Mouse (Mus musculus): ENCODE data around the gene Prkcb. TPM values are rescaled to one million over a fixed set of nuclear protein-coding genes. Genes with fewer than 3 reads are reported as not detected.

Prkcb gene
- polyA plus RNA-seq, 1 experiment from 2014 or later = 6.2 TPM

DNA sequence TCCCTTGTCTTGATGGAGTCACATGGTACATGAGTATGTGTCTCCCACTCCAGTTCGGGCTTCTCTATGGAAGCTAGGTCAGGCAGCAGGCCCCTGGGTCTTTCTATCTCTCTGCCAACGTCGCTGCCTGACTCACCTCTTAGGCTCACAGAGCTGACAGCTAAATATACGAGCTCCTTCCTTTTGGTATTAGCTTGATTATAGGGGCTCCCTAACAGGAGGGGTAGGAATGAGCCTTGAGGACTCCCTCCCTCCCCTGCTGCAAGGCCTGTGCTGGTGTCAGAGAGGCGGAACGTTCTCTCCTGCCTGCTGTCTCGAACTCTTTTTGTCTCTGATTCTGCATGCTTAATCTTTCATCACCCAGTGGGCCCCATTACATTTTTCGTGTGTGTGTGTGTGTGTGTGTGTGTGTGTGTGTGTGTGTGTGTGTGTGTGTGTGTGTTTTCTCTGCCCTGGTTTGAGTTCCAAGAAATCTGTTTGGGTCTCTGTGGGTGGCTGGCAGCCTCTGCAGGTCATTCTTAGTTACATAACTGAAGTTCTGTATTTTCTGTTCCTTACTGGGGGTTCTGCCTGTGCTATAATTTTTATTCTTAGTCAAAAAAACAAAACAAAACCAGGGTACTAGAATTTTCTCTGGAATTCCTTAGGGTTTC is 33.6 kb downstream of the Prkcb start:
- no peak overlapping the region for H3K4me2 ChIP-seq
- no peak for ATAC-seq (ENCODE audit: extremely low read depth, insufficient number of reproducible peaks, low FRiP score, low TSS enrichment)

DNA sequence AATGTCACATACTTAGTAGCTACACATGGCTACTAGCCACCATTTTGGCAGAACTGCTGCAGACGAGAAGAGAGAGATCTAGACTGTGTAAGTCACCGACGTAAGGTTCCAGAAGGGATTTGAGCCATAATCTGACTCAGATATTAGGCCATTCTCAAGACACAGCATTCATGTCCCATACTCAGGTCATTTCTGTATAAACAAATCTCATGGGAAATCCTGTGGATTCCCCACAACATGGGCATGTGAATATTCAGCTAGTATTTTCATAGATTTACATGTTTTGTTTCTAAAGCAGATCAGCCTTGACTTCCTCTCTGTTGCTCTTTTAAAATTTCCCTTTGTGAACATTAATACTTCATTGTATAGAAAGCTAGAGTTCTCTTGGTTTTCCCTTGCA is 39.4 kb downstream of the Prkcb start:
- Histone ChIP-seq H3K4me3 (no peak overlapping the region), H3K4me1 (no peaks in the 10 kb centered on the region), H3K9ac (no peak overlapping the region), H3K9me3 (no peaks in the 10 kb centered on the region), H3K36me3 (no peaks in the 10 kb centered on the region), H3K27me3 (replicated peaks) (no peaks in the 10 kb centered on the region), H3K27ac (replicated peaks) (no peak overlapping the region), H3K4me2 (no peak overlapping the region)
- 85% methylated on average over 3 of the region's 3 CpGs for WGBS
- no peak for ATAC-seq (ENCODE audit: extremely low read depth, insufficient number of reproducible peaks, low FRiP score, low TSS enrichment)

More for the DNA sequence above, 33.6 kb downstream of the Prkcb start:
- Histone ChIP-seq H3K4me1 (no peaks in the 10 kb centered on the region), H3K4me3 (no peak overlapping the region), H3K36me3 (no peaks in the 10 kb centered on the region), H3K27ac (replicated peaks) (no peak overlapping the region), H3K27me3 (replicated peaks) (no peaks in the 10 kb centered on the region), H3K9ac (no peak overlapping the region), H3K9me3 (no peaks in the 10 kb centered on the region)
- 53% methylated on average over 8 of the region's 8 CpGs for WGBS

DNA sequence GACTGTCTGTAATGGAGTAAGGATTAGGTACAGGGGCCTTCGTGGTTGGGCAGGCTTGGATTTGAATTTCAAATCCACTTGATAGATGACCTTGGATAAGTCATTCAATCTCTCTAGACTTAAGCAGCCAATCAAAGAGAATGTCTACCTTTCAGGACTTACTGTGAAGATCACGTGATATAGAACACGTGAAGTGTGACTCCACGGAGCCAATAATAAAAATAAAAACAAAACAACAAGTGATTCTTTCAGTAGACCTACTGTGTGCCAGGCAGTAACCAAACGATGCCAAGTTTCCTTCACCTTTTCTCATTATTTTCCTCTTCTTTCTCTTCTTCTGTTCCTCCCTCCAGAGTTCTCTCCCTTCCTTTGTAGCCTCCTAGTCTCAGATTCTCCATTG is 39.9 kb downstream of the Prkcb start:
- Histone ChIP-seq H3K9ac (no peak overlapping the region), H3K4me2 (no peak overlapping the region), H3K9me3 (no peaks in the 10 kb centered on the region), H3K27me3 (replicated peaks) (no peaks in the 10 kb centered on the region), H3K4me1 (no peaks in the 10 kb centered on the region), H3K27ac (replicated peaks) (no peak overlapping the region), H3K4me3 (no peak overlapping the region), H3K36me3 (no peaks in the 10 kb centered on the region)
- 68% methylated on average over 5 of the region's 5 CpGs for WGBS
- ATAC-seq (ENCODE audit: extremely low read depth, insufficient number of reproducible peaks, low FRiP score, low TSS enrichment) = no peak

DNA sequence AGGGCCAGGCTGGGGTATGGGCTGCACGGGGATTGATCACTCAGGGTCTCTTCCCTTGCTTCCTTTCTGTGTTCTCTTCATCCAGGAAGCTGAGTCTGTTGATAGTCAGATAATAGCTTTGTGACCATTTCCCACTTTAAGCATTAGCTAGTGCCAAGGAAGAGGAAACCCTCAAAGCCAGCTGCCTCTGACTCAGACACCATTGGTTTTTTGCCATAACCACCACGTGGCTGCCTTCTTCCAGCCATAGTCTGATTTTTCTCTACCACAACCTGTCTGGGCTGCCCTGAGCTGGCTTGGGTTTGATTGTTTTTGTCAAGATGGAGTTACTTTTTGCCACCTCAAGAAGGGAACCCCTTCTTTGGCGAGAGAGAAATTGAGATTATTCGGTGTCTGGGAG is 41.0 kb downstream of the Prkcb start:
- ATAC-seq (ENCODE audit: extremely low read depth, insufficient number of reproducible peaks, low FRiP score, low TSS enrichment) = no peak

DNA sequence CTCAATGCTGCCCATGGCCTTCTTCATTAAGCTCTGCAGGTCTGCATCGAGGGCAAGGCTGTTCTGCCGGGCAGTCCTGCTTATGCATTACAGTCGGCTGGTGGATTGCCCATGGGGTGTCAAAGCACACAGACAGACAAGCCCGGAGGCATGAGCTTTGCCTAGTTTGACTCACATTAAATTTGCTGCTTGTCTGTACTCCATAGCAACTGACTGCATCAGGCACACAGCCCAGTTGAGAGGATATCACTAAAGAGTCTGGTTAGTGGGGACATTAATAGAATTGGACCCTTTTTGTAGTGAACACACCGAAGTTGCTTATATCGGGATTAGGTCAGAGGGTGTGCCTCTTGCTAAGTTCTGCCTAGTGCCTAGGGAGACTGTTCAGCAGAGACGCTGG is 45.1 kb downstream of the Prkcb start:
- no peak for ATAC-seq (ENCODE audit: extremely low read depth, insufficient number of reproducible peaks, low FRiP score, low TSS enrichment)
- Histone ChIP-seq H3K9ac (no peak overlapping the region), H3K9me3 (no peaks in the 10 kb centered on the region), H3K27ac (replicated peaks) (no peak overlapping the region), H3K36me3 (no peaks in the 10 kb centered on the region), H3K4me3 (no peak overlapping the region), H3K4me2 (no peak overlapping the region), H3K27me3 (replicated peaks) (no peaks in the 10 kb centered on the region), H3K4me1 (no peaks in the 10 kb centered on the region)
- 82% methylated on average over 7 of the region's 7 CpGs for WGBS

More for the DNA sequence above, 41.0 kb downstream of the Prkcb start:
- H3K36me3 ChIP-seq = no peaks in the 10 kb centered on the region
- H3K4me2 ChIP-seq = no peak overlapping the region
- no peak overlapping the region for H3K27ac ChIP-seq (replicated peaks)
- no peaks in the 10 kb centered on the region for H3K4me1 ChIP-seq
- H3K4me3 ChIP-seq = no peak overlapping the region
- 69% methylated on average over 4 of the region's 4 CpGs for WGBS
- no peaks in the 10 kb centered on the region for H3K27me3 ChIP-seq (replicated peaks)
- no peak overlapping the region for H3K9ac ChIP-seq
- H3K9me3 ChIP-seq = no peaks in the 10 kb centered on the region

DNA sequence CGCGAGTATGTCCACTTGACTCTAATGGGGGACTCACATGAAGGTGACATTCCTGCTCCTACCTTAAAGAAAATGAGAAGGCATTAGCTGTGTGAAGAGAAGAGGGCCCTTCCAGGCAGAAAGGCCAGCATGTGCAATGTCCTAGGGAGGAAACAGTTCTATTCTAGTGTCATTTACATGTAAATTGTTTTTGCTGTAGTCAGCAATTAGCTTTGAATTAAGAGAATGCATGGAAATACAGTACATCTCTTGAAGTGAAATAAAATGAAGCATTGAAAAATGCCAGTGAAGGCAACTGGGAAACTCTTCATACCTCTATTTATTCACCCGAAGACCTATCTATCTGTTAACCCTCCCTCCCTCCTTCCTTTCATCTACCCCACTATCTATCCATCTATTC is 48.8 kb downstream of the Prkcb start:
- no peaks in the 10 kb centered on the region for H3K27me3 ChIP-seq (replicated peaks)
- no peaks in the 10 kb centered on the region for H3K9me3 ChIP-seq
- no peaks in the 10 kb centered on the region for H3K36me3 ChIP-seq
- H3K4me1 ChIP-seq = no peaks in the 10 kb centered on the region
- no peak overlapping the region for H3K4me2 ChIP-seq
- H3K27ac ChIP-seq (replicated peaks) = no peak overlapping the region
- H3K4me3 ChIP-seq = no peak overlapping the region
- 75% methylated on average over 3 of the region's 3 CpGs for WGBS
- no peak for ATAC-seq (ENCODE audit: extremely low read depth, insufficient number of reproducible peaks, low FRiP score, low TSS enrichment)
- no peak overlapping the region for H3K9ac ChIP-seq

DNA sequence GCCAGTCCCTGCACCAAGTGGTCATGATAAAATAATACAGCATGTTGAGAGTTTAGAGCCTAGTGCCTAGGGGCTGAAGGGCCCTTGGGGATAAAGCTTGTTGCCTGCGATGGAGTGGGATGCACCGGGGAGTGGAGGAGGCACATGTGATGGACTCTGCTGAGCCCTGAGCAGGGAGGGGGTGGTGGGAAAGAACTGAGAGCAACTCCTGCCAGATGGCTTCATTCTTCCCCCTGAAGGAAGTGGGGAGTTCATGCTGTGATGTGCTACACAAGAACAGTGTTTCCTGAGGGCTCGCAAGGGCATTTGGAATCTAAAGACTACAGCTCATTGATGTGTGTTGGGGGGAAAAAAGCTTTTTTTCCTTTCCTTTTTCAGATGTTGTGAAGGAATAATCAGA is 49.5 kb downstream of the Prkcb start:
- Histone ChIP-seq H3K36me3 (no peaks in the 10 kb centered on the region), H3K9me3 (no peaks in the 10 kb centered on the region), H3K4me2 (no peak overlapping the region), H3K27ac (replicated peaks) (no peak overlapping the region), H3K4me3 (no peak overlapping the region), H3K4me1 (no peaks in the 10 kb centered on the region), H3K9ac (no peak overlapping the region), H3K27me3 (replicated peaks) (no peaks in the 10 kb centered on the region)
- WGBS = 52% methylated on average over 3 of the region's 3 CpGs
- ATAC-seq (ENCODE audit: extremely low read depth, insufficient number of reproducible peaks, low FRiP score, low TSS enrichment) = no peak

DNA sequence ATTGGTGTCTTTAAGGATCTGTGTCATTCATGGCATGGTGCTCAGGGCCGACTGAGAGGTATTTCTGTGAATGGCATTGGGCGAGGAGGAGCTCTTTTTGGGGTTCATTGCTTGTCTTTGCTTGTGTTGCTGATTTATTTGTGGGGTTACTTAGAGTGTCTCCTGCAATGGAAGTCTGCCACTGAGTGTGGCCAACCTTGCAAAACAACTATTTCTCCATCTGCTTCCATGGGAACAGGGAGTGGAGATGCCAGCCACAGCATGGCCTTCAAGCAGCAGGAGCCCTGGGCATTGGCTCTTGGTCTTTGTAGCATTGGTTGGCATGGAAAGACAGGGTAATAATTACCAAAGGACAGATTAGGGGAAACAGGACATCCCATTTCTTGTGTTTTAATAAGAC is 50.9 kb downstream of the Prkcb start:
- no peaks in the 10 kb centered on the region for H3K27me3 ChIP-seq (replicated peaks)
- H3K36me3 ChIP-seq = no peaks in the 10 kb centered on the region
- H3K9ac ChIP-seq = no peak overlapping the region
- no peaks in the 10 kb centered on the region for H3K9me3 ChIP-seq
- no peaks in the 10 kb centered on the region for H3K4me1 ChIP-seq
- 75% methylated on average over 2 of the region's 2 CpGs for WGBS
- no peak overlapping the region for H3K4me2 ChIP-seq
- no peak for ATAC-seq (ENCODE audit: extremely low read depth, insufficient number of reproducible peaks, low FRiP score, low TSS enrichment)
- no peak overlapping the region for H3K27ac ChIP-seq (replicated peaks)
- H3K4me3 ChIP-seq = no peak overlapping the region

DNA sequence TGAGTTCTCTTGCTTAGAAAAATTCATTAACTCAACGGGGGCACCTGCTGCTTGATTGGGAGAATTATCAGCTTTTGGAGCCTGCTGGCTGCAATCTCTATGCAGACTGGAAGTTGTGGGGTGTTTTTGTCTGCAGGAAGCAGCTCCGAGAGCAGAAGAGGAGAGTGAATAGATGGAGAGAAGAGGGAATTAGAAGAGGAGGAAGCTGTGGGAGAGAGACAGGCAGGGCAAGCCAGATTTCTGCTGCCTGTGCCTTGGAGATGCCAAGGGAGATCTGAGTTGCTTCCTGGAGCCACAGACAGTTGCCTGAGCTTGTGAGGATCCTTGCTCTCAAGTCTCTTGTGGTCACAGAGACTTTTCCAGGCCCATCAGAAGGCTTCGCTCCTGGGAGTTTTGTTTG is 53.3 kb downstream of the Prkcb start:
- Histone ChIP-seq H3K9me3 (no peaks in the 10 kb centered on the region), H3K27ac (replicated peaks) (no peak overlapping the region), H3K4me3 (no peak overlapping the region), H3K4me2 (no peak overlapping the region), H3K9ac (no peak overlapping the region), H3K27me3 (replicated peaks) (no peaks in the 10 kb centered on the region), H3K4me1 (peaks cover 7% of the 10 kb centered on the region), H3K36me3 (no peaks in the 10 kb centered on the region)
- 50% methylated on average over 3 of the region's 3 CpGs for WGBS
- no peak for ATAC-seq (ENCODE audit: extremely low read depth, insufficient number of reproducible peaks, low FRiP score, low TSS enrichment)

DNA sequence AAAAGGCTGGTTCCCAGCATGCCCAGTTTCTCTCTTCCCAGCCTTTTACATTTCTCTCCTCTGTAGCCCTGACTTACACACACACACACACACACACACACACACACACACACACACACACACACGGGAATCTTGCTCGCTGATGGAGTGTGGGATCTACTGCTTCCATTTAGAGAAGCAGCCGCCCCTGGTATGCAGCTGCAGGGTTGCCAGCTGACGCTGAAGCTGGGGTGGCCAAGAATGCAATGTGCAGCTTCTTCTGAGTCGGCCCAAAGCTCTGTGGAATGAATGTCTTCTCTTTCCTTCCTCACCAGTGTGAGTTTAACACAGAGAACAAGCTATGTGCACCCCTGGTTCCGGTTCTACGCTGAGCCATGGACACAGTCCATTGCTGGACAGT is 56.1 kb downstream of the Prkcb start:
- Histone ChIP-seq H3K9me3 (no peaks in the 10 kb centered on the region), H3K27ac (replicated peaks) (no peak overlapping the region), H3K36me3 (no peaks in the 10 kb centered on the region), H3K4me3 (no peak overlapping the region), H3K4me2 (no peak overlapping the region), H3K9ac (no peak overlapping the region), H3K27me3 (replicated peaks) (no peaks in the 10 kb centered on the region), H3K4me1 (peaks cover 13% of the 10 kb centered on the region)
- WGBS = 48% methylated on average over 7 of the region's 7 CpGs
- no peak for ATAC-seq (ENCODE audit: extremely low read depth, insufficient number of reproducible peaks, low FRiP score, low TSS enrichment)

DNA sequence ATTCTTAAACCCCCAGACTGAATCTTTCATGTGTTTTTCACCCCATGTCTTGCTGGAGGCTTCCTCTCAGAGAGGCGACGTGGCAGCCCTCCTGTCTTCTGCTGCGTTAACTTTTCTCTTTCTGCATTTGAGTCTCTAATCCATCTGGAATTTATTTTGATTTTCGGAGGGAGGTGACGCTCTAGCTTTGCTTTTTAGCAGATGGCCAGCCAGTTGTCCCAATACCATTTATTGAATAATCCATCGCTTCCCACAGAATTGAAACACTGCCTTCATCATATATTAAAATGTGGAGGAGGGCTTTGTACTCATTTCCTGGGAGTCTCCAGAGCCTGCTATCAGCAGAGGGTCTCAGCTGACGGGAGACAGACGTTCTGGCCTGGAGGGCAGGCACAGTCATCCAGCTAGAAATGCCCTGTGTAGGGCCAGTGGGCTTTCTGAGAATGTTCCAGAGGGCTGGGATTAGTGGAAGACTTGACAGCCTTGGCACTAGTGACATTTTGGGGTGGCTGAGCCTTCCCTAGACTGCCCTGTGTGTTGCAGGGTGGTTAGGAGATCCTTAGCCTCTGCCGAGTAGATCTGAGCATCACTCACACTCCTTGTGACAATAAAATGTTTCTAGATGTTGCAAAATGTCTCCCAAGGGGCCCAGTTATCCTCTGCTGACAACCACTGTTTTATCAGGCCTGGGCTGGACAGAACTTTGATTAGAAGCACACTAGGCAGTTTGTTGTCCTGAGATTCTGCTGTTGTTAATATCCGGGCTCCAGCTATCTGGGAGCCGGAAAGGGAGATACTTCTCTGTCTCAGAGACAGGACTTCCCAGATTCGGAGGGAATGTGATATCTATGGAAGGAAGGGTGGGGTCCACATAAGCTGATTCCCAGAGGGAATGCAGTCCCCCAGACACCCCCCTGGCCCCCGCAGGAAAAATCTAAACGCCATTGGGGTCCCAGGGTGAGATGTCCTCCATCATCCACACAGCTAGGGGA is 58.0 kb downstream of the Prkcb start:
- no peak overlapping the region for H3K9ac ChIP-seq

More for the DNA sequence above, 58.0 kb downstream of the Prkcb start:
- Histone ChIP-seq H3K27ac (replicated peaks) (peak overlapping the region; percentile 22; the same call in 1 of the 2 replicates), H3K4me2 (no peak overlapping the region), H3K27me3 (replicated peaks) (no peaks in the 10 kb centered on the region), H3K4me3 (no peak overlapping the region), H3K9me3 (no peaks in the 10 kb centered on the region), H3K36me3 (no peaks in the 10 kb centered on the region), H3K4me1 (peaks cover 13% of the 10 kb centered on the region)
- 50% methylated on average over 14 of the region's 14 CpGs for WGBS
- ATAC-seq (ENCODE audit: extremely low read depth, insufficient number of reproducible peaks, low FRiP score, low TSS enrichment) = no peak
